Mouse (Mus musculus): ENCODE measurements at regions not wholly inside any gene's neighbourhood (a gene's known extent, or its start where the extent isn't known, plus 50 kb on each side); places are given as distances from the start of the nearest gene placed in this dataset.

- in situ Hi-C loops (cut with MboI, MseI): no loop called here
Measured at GRCm38 (mm10) chr13:60007031-60007430, 170.1 kb downstream of the Gas1 start.

GRCm38 (mm10) chr13:60004611-60005010 is 172.6 kb downstream of the Gas1 start:
- in situ Hi-C loops (cut with MboI, MseI): no loop called here

GRCm38 (mm10) chr13:60002098-60002497 is 175.1 kb downstream of the Gas1 start:
- in situ Hi-C loops (cut with MboI, MseI): no loop called here

GRCm38 (mm10) chr13:60001637-60002036 is 175.5 kb downstream of the Gas1 start:
- in situ Hi-C loops (cut with MboI, MseI): no loop called here

- in situ Hi-C loops (cut with MboI, MseI): no loop called here
Measured at GRCm38 (mm10) chr13:60000618-60001347, 176.4 kb downstream of the Gas1 start.

- in situ Hi-C loops (cut with MboI, MseI): no loop called here
Measured at GRCm38 (mm10) chr13:59997431-59997830, 174.5 kb upstream of the Tut7 start.

GRCm38 (mm10) chr13:59996146-59996814 is 173.3 kb upstream of the Tut7 start:
- in situ Hi-C loops (cut with MboI, MseI): no loop called here

GRCm38 (mm10) chr13:59992780-59993501 is 170.0 kb upstream of the Tut7 start:
- in situ Hi-C loops (cut with MboI, MseI): no loop called here

GRCm38 (mm10) chr13:59992346-59992745 is 169.4 kb upstream of the Tut7 start:
- in situ Hi-C loops (cut with MboI, MseI): no loop called here

GRCm38 (mm10) chr13:59990402-59991280 is 167.7 kb upstream of the Tut7 start:
- in situ Hi-C loops (cut with MboI, MseI): no loop called here

- in situ Hi-C loops (cut with MboI, MseI): no loop called here
Measured at GRCm38 (mm10) chr13:59988393-59988965, 165.5 kb upstream of the Tut7 start.

- in situ Hi-C loops (cut with MboI, MseI): loop anchor here in 1 of 2 experiments (10.0 kb wide), 1 partner anchor 1048 kb away; no protein-coding TSS in a partner anchor
Measured at GRCm38 (mm10) chr13:59976425-59976824, 153.5 kb upstream of the Tut7 start.

GRCm38 (mm10) chr13:59972093-59972427 is 149.1 kb upstream of the Tut7 start:
- in situ Hi-C loops (cut with MboI, MseI): loop anchor here in 1 of 2 experiments (10.0 kb wide), 1 partner anchor 1053 kb away; no protein-coding TSS in a partner anchor

GRCm38 (mm10) chr13:59971231-59972092 is 148.5 kb upstream of the Tut7 start:
- in situ Hi-C loops (cut with MboI, MseI): loop anchor here in 1 of 2 experiments (10.0 kb wide), 1 partner anchor 1053 kb away; no protein-coding TSS in a partner anchor

GRCm38 (mm10) chr13:59970430-59970829 is 147.5 kb upstream of the Tut7 start:
- in situ Hi-C loops (cut with MboI, MseI): loop anchor here in 1 of 2 experiments (10.0 kb wide), 1 partner anchor 1054 kb away; no protein-coding TSS in a partner anchor

GRCm38 (mm10) chr13:59969484-59969883 is 146.5 kb upstream of the Tut7 start:
- in situ Hi-C loops (cut with MboI, MseI): no loop called here

- in situ Hi-C loops (cut with MboI, MseI): no loop called here
Measured at GRCm38 (mm10) chr13:59968584-59969240, 145.8 kb upstream of the Tut7 start.

- in situ Hi-C loops (cut with MboI, MseI): no loop called here
Measured at GRCm38 (mm10) chr13:59966535-59967255, 143.7 kb upstream of the Tut7 start.

- in situ Hi-C loops (cut with MboI, MseI): no loop called here
Measured at GRCm38 (mm10) chr13:59964981-59965380, 142.0 kb upstream of the Tut7 start.

All from T-helper 17 cell (primary cell).